Mouse (Mus musculus) urinary bladder, postnatal 36 days (tissue): ENCODE measurements at regions not wholly inside any gene's neighbourhood (a gene's known extent, or its start where the extent isn't known, plus 50 kb on each side); places are given as distances from the start of the nearest gene placed in this dataset.
A peak's percentile ranks its signal among the peaks of the same experiment; 100 is the strongest.

Source experiments
- DNase-seq, 2 experiments: peaks; one replicate each; pipeline ENCODE4 v3.0.0; 2022; ENCODE audit warnings: low spot score in 2 of 2, mixed read lengths in 1 of 2

GRCm38 (mm10) chr19:33043696-33044095 lies 286.4 kb downstream of the Pten start:
- no peak for DNase-seq

GRCm38 (mm10) chr19:33048754-33049442 lies 291.6 kb downstream of the Pten start:
- DNase-seq = no peak

- DNase-seq = no peak
Measured at GRCm38 (mm10) chr19:33053199-33053867, 296.0 kb downstream of the Pten start.

- no peak for DNase-seq
Measured at GRCm38 (mm10) chr19:33056372-33056791, 299.1 kb downstream of the Pten start.

- no peak for DNase-seq
Measured at GRCm38 (mm10) chr19:33061006-33061405, 303.7 kb downstream of the Pten start.

GRCm38 (mm10) chr19:33062165-33063058 lies 305.1 kb downstream of the Pten start:
- DNase-seq = peak in 1 of 2 experiments; percentile 7

- DNase-seq = peak in 1 of 2 experiments; percentile 3
Measured at GRCm38 (mm10) chr19:33065274-33066200, 308.2 kb downstream of the Pten start.

GRCm38 (mm10) chr19:33068351-33068955 lies 311.2 kb downstream of the Pten start:
- DNase-seq = no peak

- no peak for DNase-seq
Measured at GRCm38 (mm10) chr19:33069761-33070160, 312.5 kb downstream of the Pten start.

- DNase-seq = no peak
Measured at GRCm38 (mm10) chr19:33072299-33072698, 315.0 kb downstream of the Pten start.

GRCm38 (mm10) chr19:33074907-33075306 lies 317.2 kb downstream of the Rnls start:
- no peak for DNase-seq

- no peak for DNase-seq
Measured at GRCm38 (mm10) chr19:33078681-33079360, 313.3 kb downstream of the Rnls start.

- DNase-seq = no peak
Measured at GRCm38 (mm10) chr19:33079959-33080358, 312.1 kb downstream of the Rnls start.

GRCm38 (mm10) chr19:33081493-33081892 lies 310.6 kb downstream of the Rnls start:
- DNase-seq = no peak

GRCm38 (mm10) chr19:33083371-33083770 lies 308.7 kb downstream of the Rnls start:
- no peak for DNase-seq

GRCm38 (mm10) chr19:33084683-33085082 lies 307.4 kb downstream of the Rnls start:
- DNase-seq = no peak
